Mouse (Mus musculus) embryonic fibroblast, embryonic 13.5 days (primary cell): Measurements from ENCODE around the gene 1810010H24Rik.

Experiments
- CTCF ChIP-seq: IDR thresholded peaks from 2 replicates; pipeline ENCODE4 v1.5.1; 2011; ENCODE audit warnings: mild to moderate bottlenecking, control low read depth, low read length, moderate library complexity, borderline replicate concordance; ENCODE audit not compliant: insufficient read depth
- POLR2A ChIP-seq: IDR thresholded peaks from 2 replicates; pipeline ENCODE4 v1.6.1; 2011; ENCODE audit warnings: low read depth, mild to moderate bottlenecking, control low read depth, low read length, moderate library complexity

- TF ChIP-seq CTCF (no peak), POLR2A (no peak)
Measured at GRCm38 (mm10) chr11:107031635-107032034, 6.2 kb downstream of the 1810010H24Rik start.
